Mouse (Mus musculus): ENCODE data around the gene Nt5c. TPM values are rescaled to one million over a fixed set of nuclear protein-coding genes. Genes with fewer than 3 reads are reported as not detected.

Gene Nt5c
- polyA plus RNA-seq, 1 experiment from 2014 or later = 60.9 TPM

- peak overlapping the region; percentile 75 for H3K27ac ChIP-seq (replicated peaks; ENCODE audit: low read depth, low read length)
- peak overlapping the region; percentile 82 for H3K4me2 ChIP-seq (ENCODE audit: low read depth, severe bottlenecking)
- no peaks in the 10 kb centered on the region for H3K27me3 ChIP-seq (ENCODE audit: control insufficient read depth, insufficient read depth, low read length)
- H3K4me1 ChIP-seq (ENCODE audit: control insufficient read depth, insufficient read depth, low read length) = peaks cover 31% of the 10 kb centered on the region
- peak overlapping the region; percentile 100 for H3K4me3 ChIP-seq (ENCODE audit: low read depth, low read length)
- H3K36me3 ChIP-seq (ENCODE audit: control insufficient read depth, insufficient read depth, low read length) = no peaks in the 10 kb centered on the region
- WGBS = under 1% methylated on average over 57 of the region's 57 CpGs
- DNase-seq (ENCODE audit: low spot score) (peak; percentile 69), ATAC-seq (ENCODE audit: insufficient number of reproducible peaks, low FRiP score, low TSS enrichment, low read depth) (peak; percentile 36)
- peak overlapping the region; percentile 98 for H3K9ac ChIP-seq (ENCODE audit: low read length)
- H3K9me3 ChIP-seq (ENCODE audit: control insufficient read depth, low read length) = no peaks in the 10 kb centered on the region
Measured at GRCm38 (mm10) chr11:115513271-115514237, 21.9 kb upstream of the Nt5c start.

DNA sequence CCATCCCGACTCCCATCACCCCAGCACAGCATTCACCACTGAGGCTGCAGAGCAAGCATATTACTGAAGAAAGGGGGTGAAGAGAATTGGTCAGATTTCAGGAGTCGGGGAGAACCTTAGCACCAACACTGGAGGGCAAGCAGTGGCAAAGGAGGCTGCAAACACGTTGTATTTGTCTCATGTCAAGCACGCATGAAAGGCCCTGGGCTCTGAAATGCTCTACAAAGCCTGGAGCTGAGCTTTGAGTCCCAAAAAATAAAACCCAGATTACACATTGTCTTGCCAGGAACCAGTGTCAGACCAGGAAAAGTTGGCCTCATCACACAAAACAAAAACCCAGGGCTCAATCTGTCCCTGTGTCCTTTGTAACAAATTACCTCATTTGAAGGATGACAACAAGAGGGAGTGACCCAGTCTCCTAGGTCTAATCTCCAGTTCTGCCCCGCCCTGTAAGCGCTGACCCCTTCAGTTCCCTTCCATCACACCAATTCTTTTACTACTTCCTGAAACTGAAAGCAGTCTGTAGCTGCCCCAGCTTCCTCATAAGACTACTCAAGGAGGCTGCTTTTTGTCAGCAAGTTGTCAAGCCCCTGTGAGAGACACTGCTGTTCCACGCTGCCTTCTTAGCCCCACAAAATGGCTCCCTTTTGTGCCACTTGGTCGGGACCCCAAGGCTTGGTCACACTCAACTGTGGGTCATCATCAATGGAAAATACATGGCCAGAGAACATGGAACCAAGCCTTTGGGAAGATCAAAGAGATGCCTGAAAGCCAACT lies 20.9 kb upstream of the Nt5c start:
- H3K27ac ChIP-seq (replicated peaks; ENCODE audit: low read depth, low read length) = no peak overlapping the region
- peak overlapping the region; percentile 82 for H3K4me2 ChIP-seq (ENCODE audit: low read depth, severe bottlenecking)
- ATAC-seq (ENCODE audit: insufficient number of reproducible peaks, low FRiP score, low TSS enrichment, low read depth) (no peak), DNase-seq (ENCODE audit: low spot score) (no peak)
- H3K9me3 ChIP-seq (ENCODE audit: control insufficient read depth, low read length) = no peaks in the 10 kb centered on the region
- H3K4me3 ChIP-seq (ENCODE audit: low read depth, low read length) = peak overlapping the region; percentile 100
- peaks cover 31% of the 10 kb centered on the region for H3K4me1 ChIP-seq (ENCODE audit: control insufficient read depth, insufficient read depth, low read length)
- H3K9ac ChIP-seq (ENCODE audit: low read length) = peak overlapping the region; percentile 35; the same call in 1 of the 2 replicates
- WGBS = 46% methylated on average over 8 of the region's 8 CpGs
- H3K36me3 ChIP-seq (ENCODE audit: control insufficient read depth, insufficient read depth, low read length) = no peaks in the 10 kb centered on the region
- H3K27me3 ChIP-seq (ENCODE audit: control insufficient read depth, insufficient read depth, low read length) = no peaks in the 10 kb centered on the region

DNA sequence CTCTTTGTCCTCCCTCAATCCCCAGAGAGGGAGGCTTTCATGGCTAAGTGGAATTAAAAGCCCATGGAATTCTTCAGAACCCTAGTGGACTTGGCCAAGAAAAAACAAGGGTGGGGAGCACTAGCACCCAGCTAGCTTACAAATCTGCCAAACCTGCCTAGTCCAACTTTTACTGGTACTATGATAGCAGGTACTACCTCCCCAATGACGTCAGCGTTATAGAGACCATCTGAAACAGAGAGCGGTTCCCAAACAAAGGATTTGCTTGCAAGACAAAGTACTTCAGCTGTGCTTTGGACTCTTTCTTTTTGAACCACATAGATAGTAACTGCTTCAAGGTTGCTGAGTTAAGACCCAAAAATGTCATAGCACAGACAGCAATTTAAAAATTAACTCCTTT lies 20.3 kb upstream of the Nt5c start:
- Histone ChIP-seq H3K36me3 (ENCODE audit: control insufficient read depth, insufficient read depth, low read length) (no peaks in the 10 kb centered on the region), H3K27me3 (ENCODE audit: control insufficient read depth, insufficient read depth, low read length) (no peaks in the 10 kb centered on the region), H3K9ac (ENCODE audit: low read length) (0 out of 2 replicates have a peak overlapping the region, but pooled peaks have one; percentile 8), H3K27ac (replicated peaks; ENCODE audit: low read depth, low read length) (no peak overlapping the region), H3K4me3 (ENCODE audit: low read depth, low read length) (peak overlapping the region; percentile 100), H3K4me2 (ENCODE audit: low read depth, severe bottlenecking) (peak overlapping the region; percentile 82), H3K9me3 (ENCODE audit: control insufficient read depth, low read length) (no peaks in the 10 kb centered on the region), H3K4me1 (ENCODE audit: control insufficient read depth, insufficient read depth, low read length) (peaks cover 31% of the 10 kb centered on the region)
- DNase-seq (ENCODE audit: low spot score) (no peak), ATAC-seq (ENCODE audit: insufficient number of reproducible peaks, low FRiP score, low TSS enrichment, low read depth) (no peak)
- WGBS = 83% methylated on average over 3 of the region's 3 CpGs

GRCm38 (mm10) chr11:115511121-115511520 lies 19.5 kb upstream of the Nt5c start:
- WGBS = 77% methylated on average over 2 of the region's 2 CpGs
- DNase-seq (ENCODE audit: low spot score) (no peak), ATAC-seq (ENCODE audit: insufficient number of reproducible peaks, low FRiP score, low TSS enrichment, low read depth) (no peak)
- Histone ChIP-seq H3K4me2 (ENCODE audit: low read depth, severe bottlenecking) (peak overlapping the region; percentile 82; the same call in 1 of the 2 replicates), H3K36me3 (ENCODE audit: control insufficient read depth, insufficient read depth, low read length) (no peaks in the 10 kb centered on the region), H3K9ac (ENCODE audit: low read length) (no peak overlapping the region), H3K27me3 (ENCODE audit: control insufficient read depth, insufficient read depth, low read length) (no peaks in the 10 kb centered on the region), H3K9me3 (ENCODE audit: control insufficient read depth, low read length) (no peaks in the 10 kb centered on the region), H3K4me3 (ENCODE audit: low read depth, low read length) (no peak overlapping the region), H3K27ac (replicated peaks; ENCODE audit: low read depth, low read length) (no peak overlapping the region), H3K4me1 (ENCODE audit: control insufficient read depth, insufficient read depth, low read length) (peaks cover 31% of the 10 kb centered on the region)

GRCm38 (mm10) chr11:115510507-115510888 lies 18.8 kb upstream of the Nt5c start:
- DNase-seq (ENCODE audit: low spot score) (no peak), ATAC-seq (ENCODE audit: insufficient number of reproducible peaks, low FRiP score, low TSS enrichment, low read depth) (no peak)
- Histone ChIP-seq H3K4me3 (ENCODE audit: low read depth, low read length) (no peak overlapping the region), H3K4me2 (ENCODE audit: low read depth, severe bottlenecking) (peak overlapping the region; percentile 1; the same call in 1 of the 2 replicates), H3K27ac (replicated peaks; ENCODE audit: low read depth, low read length) (no peak overlapping the region), H3K9ac (ENCODE audit: low read length) (no peak overlapping the region), H3K27me3 (ENCODE audit: control insufficient read depth, insufficient read depth, low read length) (no peaks in the 10 kb centered on the region), H3K9me3 (ENCODE audit: control insufficient read depth, low read length) (no peaks in the 10 kb centered on the region), H3K4me1 (ENCODE audit: control insufficient read depth, insufficient read depth, low read length) (peaks cover 31% of the 10 kb centered on the region), H3K36me3 (ENCODE audit: control insufficient read depth, insufficient read depth, low read length) (no peaks in the 10 kb centered on the region)
- 61% methylated on average over 5 of the region's 5 CpGs for WGBS

GRCm38 (mm10) chr11:115509773-115510506 lies 18.3 kb upstream of the Nt5c start:
- H3K9ac ChIP-seq (ENCODE audit: low read length) = no peak overlapping the region
- no peaks in the 10 kb centered on the region for H3K36me3 ChIP-seq (ENCODE audit: control insufficient read depth, insufficient read depth, low read length)
- H3K27me3 ChIP-seq (ENCODE audit: control insufficient read depth, insufficient read depth, low read length) = no peaks in the 10 kb centered on the region
- H3K4me1 ChIP-seq (ENCODE audit: control insufficient read depth, insufficient read depth, low read length) = peaks cover 31% of the 10 kb centered on the region
- no peak overlapping the region; the same call in 1 of the 2 replicates for H3K4me2 ChIP-seq (ENCODE audit: low read depth, severe bottlenecking)
- WGBS = 61% methylated on average over 6 of the region's 6 CpGs
- DNase-seq (ENCODE audit: low spot score) = no peak
- ATAC-seq (ENCODE audit: insufficient number of reproducible peaks, low FRiP score, low TSS enrichment, low read depth) = no peak
- H3K4me3 ChIP-seq (ENCODE audit: low read depth, low read length) = no peak overlapping the region
- no peak overlapping the region for H3K27ac ChIP-seq (replicated peaks; ENCODE audit: low read depth, low read length)
- H3K9me3 ChIP-seq (ENCODE audit: control insufficient read depth, low read length) = no peaks in the 10 kb centered on the region

DNA sequence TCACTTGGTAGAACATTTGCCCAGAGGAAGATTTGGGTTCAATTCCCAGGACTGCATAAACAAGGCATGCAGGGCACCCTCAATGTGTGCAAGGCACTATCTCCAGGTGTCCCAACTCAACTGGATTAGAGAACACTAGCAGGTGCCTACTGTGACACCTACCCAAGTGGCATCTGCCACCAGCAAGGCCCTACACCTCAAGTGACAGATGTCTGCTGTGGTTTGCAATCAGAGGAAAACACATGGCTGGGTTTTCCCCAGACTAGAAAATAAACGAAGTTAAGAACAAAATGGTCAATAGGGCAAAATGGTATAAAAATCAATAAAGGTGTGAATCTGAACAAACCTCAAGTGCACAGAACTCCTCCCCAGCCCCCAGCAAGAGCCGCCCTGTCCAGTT lies 16.4 kb upstream of the Nt5c start:
- Histone ChIP-seq H3K27me3 (ENCODE audit: control insufficient read depth, insufficient read depth, low read length) (no peaks in the 10 kb centered on the region), H3K27ac (replicated peaks; ENCODE audit: low read depth, low read length) (no peak overlapping the region), H3K4me3 (ENCODE audit: low read depth, low read length) (no peak overlapping the region), H3K4me2 (ENCODE audit: low read depth, severe bottlenecking) (no peak overlapping the region), H3K9me3 (ENCODE audit: control insufficient read depth, low read length) (no peaks in the 10 kb centered on the region), H3K36me3 (ENCODE audit: control insufficient read depth, insufficient read depth, low read length) (peaks cover under 1% of the 10 kb centered on the region; the same call in 1 of the 2 replicates), H3K9ac (ENCODE audit: low read length) (no peak overlapping the region), H3K4me1 (ENCODE audit: control insufficient read depth, insufficient read depth, low read length) (peaks cover 31% of the 10 kb centered on the region)
- DNase-seq (ENCODE audit: low spot score) = no peak
- WGBS = 87% methylated on average over 2 of the region's 2 CpGs
- no peak for ATAC-seq (ENCODE audit: insufficient number of reproducible peaks, low FRiP score, low TSS enrichment, low read depth)

- H3K9ac ChIP-seq (ENCODE audit: low read length) = no peak overlapping the region
- ATAC-seq (ENCODE audit: insufficient number of reproducible peaks, low FRiP score, low TSS enrichment, low read depth) (no peak), DNase-seq (ENCODE audit: low spot score) (no peak)
- H3K4me1 ChIP-seq (ENCODE audit: control insufficient read depth, insufficient read depth, low read length) = peaks cover 18% of the 10 kb centered on the region
- WGBS = 88% methylated on average over 3 of the region's 3 CpGs
- H3K4me2 ChIP-seq (ENCODE audit: low read depth, severe bottlenecking) = no peak overlapping the region
- no peak overlapping the region for H3K27ac ChIP-seq (replicated peaks; ENCODE audit: low read depth, low read length)
- no peaks in the 10 kb centered on the region for H3K27me3 ChIP-seq (ENCODE audit: control insufficient read depth, insufficient read depth, low read length)
- H3K36me3 ChIP-seq (ENCODE audit: control insufficient read depth, insufficient read depth, low read length) = peaks cover 8% of the 10 kb centered on the region
- H3K4me3 ChIP-seq (ENCODE audit: low read depth, low read length) = no peak overlapping the region
- no peaks in the 10 kb centered on the region for H3K9me3 ChIP-seq (ENCODE audit: control insufficient read depth, low read length)
Measured at GRCm38 (mm10) chr11:115506586-115506985, 14.9 kb upstream of the Nt5c start.
